Mouse (Mus musculus) liver, embryonic 11.5 days (tissue): ENCODE data around the gene Tsga10ip. TPM values are rescaled to one million over a fixed set of nuclear protein-coding genes. Genes with fewer than 3 reads are reported as not detected.

ENCODE experiments used
- ATAC-seq: fragments of 200-750 bp; cut with Nextera tagmentation; replicated peaks from 2 replicates; pipeline ENCODE4 v1.8.0; 2017; ENCODE audit warnings: moderate number of reproducible peaks, mild to moderate bottlenecking, moderate TSS enrichment, moderate library complexity; ENCODE audit not compliant: low FRiP score
- DNase-seq: peaks from one replicate; pipeline ENCODE4 v3.0.0-alpha.2; 2017; ENCODE audit warnings: low spot score
- H3K27ac ChIP-seq: fragments of 300-500 bp; sonication (generic); 2 replicates; pipeline ENCODE4 v1.5.1; 2014; ENCODE audit warnings: mild to moderate bottlenecking, low read depth, low read length, control low read depth
- H3K27me3 ChIP-seq: fragments of 300-500 bp; sonication (generic); replicated peaks from 2 replicates; pipeline ENCODE4 v1.6.1; 2014; ENCODE audit warnings: low read length, mixed read lengths; ENCODE audit not compliant: control insufficient read depth, insufficient read depth
- H3K36me3 ChIP-seq: fragments of 300-500 bp; sonication (generic); 2 replicates; pipeline ENCODE4 v1.6.1; 2014; ENCODE audit warnings: mild to moderate bottlenecking, low read length, moderate library complexity, mixed read lengths; ENCODE audit not compliant: control insufficient read depth, insufficient read depth
- H3K4me1 ChIP-seq: fragments of 300-500 bp; sonication (generic); replicated peaks from 2 replicates; pipeline ENCODE4 v1.6.1; 2014; ENCODE audit warnings: low read length, mixed read lengths; ENCODE audit not compliant: control insufficient read depth, insufficient read depth
- H3K4me2 ChIP-seq: fragments of 300-500 bp; sonication (generic); 2 replicates; pipeline ENCODE4 v1.6.1; 2014; ENCODE audit warnings: mild to moderate bottlenecking, control low read depth, moderate library complexity
- H3K4me3 ChIP-seq: fragments of 300-500 bp; sonication (generic); 2 replicates; pipeline ENCODE4 v1.5.1; 2014; ENCODE audit warnings: low read depth, low read length, control low read depth
- H3K9ac ChIP-seq: fragments of 300-500 bp; sonication (generic); 2 replicates; pipeline ENCODE4 v1.6.1; 2014; ENCODE audit warnings: low read depth, low read length, control low read depth
- H3K9me3 ChIP-seq: fragments of 300-500 bp; sonication (generic); 2 replicates; pipeline ENCODE4 v1.6.1; 2016; ENCODE audit warnings: low read length, inconsistent platforms, mixed read lengths; ENCODE audit not compliant: control insufficient read depth
- WGBS: fragments of 180-500 bp; shearing (Covaris S2); extraction: QIAGEN DNeasy Blood & Tissue Kit; methylation state at CpG from one replicate; pipeline ENCODE4 v1.1.7; 2014; 5-methylcytosine and 5-hydroxymethylcytosine counted together
- polyA plus RNA-seq: library from polyadenylated mRNA; unstranded; fragments of >200 nt; fragmentation: Nextera tagmentation; extraction: Ambion mirVana; gene quantifications from 2 replicates; pipeline ENCODE4 v1.2.1, GENCODE M21; 2014

Gene Tsga10ip
- polyA plus RNA-seq, 1 experiment from 2014 or later = 1.2 TPM

DNA sequence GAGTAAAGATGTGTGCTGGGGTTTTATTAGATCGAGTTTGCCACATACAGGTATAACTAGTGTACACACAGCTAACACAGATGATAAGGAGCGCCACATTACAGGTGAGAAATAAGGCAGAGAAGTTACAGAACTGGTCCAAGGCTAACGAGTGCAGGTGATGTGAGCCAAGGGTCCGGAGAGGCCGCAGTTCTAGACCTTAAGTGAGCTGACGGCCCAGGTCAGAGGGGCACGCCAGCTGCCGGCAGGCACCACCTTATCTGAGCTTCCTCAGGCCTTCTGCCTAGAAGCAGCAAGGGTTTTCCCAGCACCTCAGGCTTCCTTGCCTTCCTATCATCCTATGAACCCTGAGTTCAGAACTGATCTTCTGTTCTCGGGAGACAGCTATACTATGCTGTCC is 17.3 kb upstream of the Tsga10ip start:
- Histone ChIP-seq H3K9me3 (no peaks in the 10 kb centered on the region), H3K9ac (no peak overlapping the region), H3K36me3 (peaks cover 9% of the 10 kb centered on the region; the same call in 1 of the 2 replicates), H3K27ac (no peak overlapping the region), H3K27me3 (no peaks in the 10 kb centered on the region), H3K4me3 (no peak overlapping the region), H3K4me1 (peaks cover 14% of the 10 kb centered on the region), H3K4me2 (no peak overlapping the region)
- ATAC-seq = no peak
- WGBS = 71% methylated on average over 9 of the region's 9 CpGs
- no peak for DNase-seq

GRCm38 (mm10) chr19:5418750-5419466 is 16.6 kb upstream of the Tsga10ip start:
- no peak for DNase-seq
- no peak overlapping the region for H3K4me2 ChIP-seq
- H3K27me3 ChIP-seq = no peaks in the 10 kb centered on the region
- H3K36me3 ChIP-seq = peaks cover 9% of the 10 kb centered on the region; the same call in 1 of the 2 replicates
- no peak overlapping the region for H3K27ac ChIP-seq
- peaks cover 17% of the 10 kb centered on the region for H3K4me1 ChIP-seq
- H3K4me3 ChIP-seq = no peak overlapping the region
- H3K9me3 ChIP-seq = no peaks in the 10 kb centered on the region
- 94% methylated on average over 8 of the region's 8 CpGs for WGBS
- H3K9ac ChIP-seq = no peak overlapping the region
- no peak for ATAC-seq

- Histone ChIP-seq H3K27me3 (no peaks in the 10 kb centered on the region), H3K9ac (no peak overlapping the region), H3K36me3 (no peaks in the 10 kb centered on the region), H3K9me3 (no peaks in the 10 kb centered on the region), H3K4me2 (no peak overlapping the region), H3K27ac (no peak overlapping the region), H3K4me1 (peaks cover 6% of the 10 kb centered on the region; the same call in 1 of the 2 replicates), H3K4me3 (no peak overlapping the region)
- WGBS = 57% methylated on average over 2 of the region's 2 CpGs
- DNase-seq (no peak), ATAC-seq (no peak)
Measured at GRCm38 (mm10) chr19:5414534-5414957, 12.2 kb upstream of the Tsga10ip start.

- no peaks in the 10 kb centered on the region for H3K36me3 ChIP-seq
- H3K27ac ChIP-seq = no peak overlapping the region
- no peaks in the 10 kb centered on the region for H3K27me3 ChIP-seq
- ATAC-seq (no peak), DNase-seq (no peak)
- H3K9me3 ChIP-seq = no peaks in the 10 kb centered on the region
- WGBS = 81% methylated on average over 4 of the region's 4 CpGs
- H3K4me3 ChIP-seq = no peak overlapping the region
- H3K4me2 ChIP-seq = no peak overlapping the region
- H3K4me1 ChIP-seq = peaks cover 6% of the 10 kb centered on the region; the same call in 1 of the 2 replicates
- H3K9ac ChIP-seq = no peak overlapping the region
Measured at GRCm38 (mm10) chr19:5413840-5414239, 11.5 kb upstream of the Tsga10ip start.

DNA sequence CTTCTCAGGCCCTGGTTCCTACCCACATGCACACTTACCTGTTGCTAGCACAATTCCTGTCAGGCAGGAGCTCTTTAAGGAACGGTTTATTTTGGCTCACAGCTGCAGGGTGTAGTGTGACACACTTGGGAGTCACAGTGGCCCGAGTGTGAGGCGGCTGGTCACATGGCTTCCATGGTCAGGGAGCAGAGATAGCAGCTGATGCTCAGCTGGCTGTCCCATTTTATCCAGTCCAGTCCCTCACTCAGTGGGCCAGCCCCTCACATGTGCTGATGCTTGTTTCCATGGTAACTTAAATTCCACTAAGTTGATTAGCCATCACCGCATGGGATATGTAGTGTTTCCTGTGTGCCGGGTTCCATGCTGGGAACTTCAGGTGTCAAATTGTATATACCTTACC is 9.6 kb upstream of the Tsga10ip start:
- Histone ChIP-seq H3K36me3 (no peaks in the 10 kb centered on the region), H3K4me3 (no peak overlapping the region), H3K4me2 (no peak overlapping the region), H3K9me3 (no peaks in the 10 kb centered on the region), H3K27me3 (no peaks in the 10 kb centered on the region), H3K9ac (no peak overlapping the region), H3K4me1 (peaks cover 8% of the 10 kb centered on the region; the same call in 1 of the 2 replicates), H3K27ac (no peak overlapping the region)
- WGBS = 76% methylated on average over 5 of the region's 5 CpGs
- no peak for DNase-seq
- no peak for ATAC-seq

DNA sequence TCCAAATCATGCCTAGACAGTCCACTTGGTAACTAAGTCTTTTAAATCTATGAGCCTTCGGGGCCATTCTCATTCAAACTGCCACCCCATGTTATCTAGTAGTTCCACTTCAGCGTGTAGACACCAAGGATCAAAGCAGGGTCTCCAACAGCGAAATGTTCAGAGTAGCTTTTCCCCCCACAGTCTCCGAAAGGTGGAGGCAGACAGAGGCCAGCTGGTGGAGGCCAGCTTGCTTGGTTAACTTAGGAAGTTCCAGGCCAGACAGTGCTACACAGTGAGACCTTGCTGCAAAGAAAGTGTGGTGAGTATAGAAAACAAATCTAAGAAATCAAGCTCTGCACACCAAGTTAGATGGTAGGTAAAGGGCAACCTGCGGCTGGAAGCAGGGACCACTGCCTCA is 8.3 kb upstream of the Tsga10ip start:
- H3K27me3 ChIP-seq = no peaks in the 10 kb centered on the region
- ATAC-seq = no peak
- 76% methylated on average over 5 of the region's 5 CpGs for WGBS
- no peak overlapping the region for H3K4me3 ChIP-seq
- H3K4me1 ChIP-seq = peaks cover 8% of the 10 kb centered on the region; the same call in 1 of the 2 replicates
- no peak overlapping the region for H3K4me2 ChIP-seq
- H3K36me3 ChIP-seq = no peaks in the 10 kb centered on the region
- no peak overlapping the region for H3K27ac ChIP-seq
- no peaks in the 10 kb centered on the region for H3K9me3 ChIP-seq
- no peak overlapping the region for H3K9ac ChIP-seq
- DNase-seq = no peak

DNA sequence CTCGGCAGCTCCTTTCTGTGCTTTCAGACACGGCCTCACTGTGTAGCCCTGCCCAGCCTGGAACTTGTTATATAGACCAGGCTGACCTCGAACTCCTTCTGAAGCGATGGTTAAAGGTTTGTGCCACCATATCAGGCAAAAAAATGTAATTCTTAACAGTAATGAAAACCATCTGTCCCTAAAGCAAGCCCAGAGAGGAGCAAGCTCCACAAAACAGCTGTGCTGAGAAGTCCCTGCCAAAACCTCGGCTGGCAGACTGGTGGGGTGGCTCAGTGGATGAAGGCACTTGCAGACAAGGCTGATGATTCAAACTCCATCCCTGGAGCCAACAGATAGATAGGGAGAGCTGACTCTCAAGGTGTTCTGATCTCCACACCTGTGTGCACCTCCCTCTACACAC is 6.7 kb upstream of the Tsga10ip start:
- DNase-seq = no peak

GRCm38 (mm10) chr19:5408057-5409001 is 6.0 kb upstream of the Tsga10ip start:
- ATAC-seq (no peak), DNase-seq (no peak)
- Histone ChIP-seq H3K9ac (0 out of 2 replicates have a peak overlapping the region, but pooled peaks have one; percentile 11), H3K4me2 (peak overlapping the region; percentile 67), H3K4me1 (0 out of 2 replicates have a peak, but pooled peaks cover 3% of the 10 kb centered on the region), H3K9me3 (no peaks in the 10 kb centered on the region), H3K4me3 (peak overlapping the region; percentile 54), H3K27me3 (no peaks in the 10 kb centered on the region), H3K27ac (no peak overlapping the region), H3K36me3 (no peaks in the 10 kb centered on the region)
- WGBS = 87% methylated on average over 13 of the region's 13 CpGs

More for the DNA sequence above, 6.7 kb upstream of the Tsga10ip start:
- H3K27me3 ChIP-seq = no peaks in the 10 kb centered on the region
- no peak for ATAC-seq
- no peak overlapping the region for H3K4me2 ChIP-seq
- no peak overlapping the region for H3K9ac ChIP-seq
- no peaks in the 10 kb centered on the region for H3K9me3 ChIP-seq
- H3K4me1 ChIP-seq = 0 out of 2 replicates have a peak, but pooled peaks cover 3% of the 10 kb centered on the region
- no peak overlapping the region for H3K27ac ChIP-seq
- no peaks in the 10 kb centered on the region for H3K36me3 ChIP-seq
- H3K4me3 ChIP-seq = no peak overlapping the region
- 84% methylated on average over 5 of the region's 5 CpGs for WGBS
